Mouse (Mus musculus): ENCODE measurements around the gene Tspan31. TPM values are rescaled to one million over a fixed set of nuclear protein-coding genes. Genes with fewer than 3 reads are reported as not detected.

The Tspan31 gene
- polyA plus RNA-seq, 1 experiment from 2014 or later, result 189 TPM

- H3K4me3 ChIP-seq (ENCODE audit: low read length), result no peak overlapping the region
- H3K27ac ChIP-seq (ENCODE audit: low read length), result no peak overlapping the region
- peaks cover 16% of the 10 kb centered on the region for H3K4me1 ChIP-seq (ENCODE audit: control insufficient read depth, insufficient read depth, low read length)
- H3K27me3 ChIP-seq (replicated peaks; ENCODE audit: control insufficient read depth, insufficient read depth, low read length), result peaks cover 53% of the 10 kb centered on the region
- whole genome bisulfite sequencing, result 64% methylated on average over 6 of the region's 6 CpGs
- H3K36me3 ChIP-seq (ENCODE audit: control insufficient read depth, insufficient read depth, low read length), result no peaks in the 10 kb centered on the region
- H3K9ac ChIP-seq (ENCODE audit: low read depth, low read length), result no peak overlapping the region
- ATAC-seq, result no peak
- H3K9me3 ChIP-seq (ENCODE audit: control insufficient read depth, low read length), result no peaks in the 10 kb centered on the region
- no peak overlapping the region for H3K4me2 ChIP-seq (ENCODE audit: low read depth, low read length)
Measured at GRCm38 (mm10) chr10:127085633-127086032, 15.6 kb upstream of the Tspan31 start.

GRCm38 (mm10) chr10:127085052-127085451 is 15.0 kb upstream of the Tspan31 start:
- no peak overlapping the region for H3K4me3 ChIP-seq (ENCODE audit: low read length)
- no peak overlapping the region for H3K9ac ChIP-seq (ENCODE audit: low read depth, low read length)
- peaks cover 53% of the 10 kb centered on the region for H3K27me3 ChIP-seq (replicated peaks; ENCODE audit: control insufficient read depth, insufficient read depth, low read length)
- WGBS, result 77% methylated on average over 9 of the region's 9 CpGs
- H3K4me2 ChIP-seq (ENCODE audit: low read depth, low read length), result no peak overlapping the region
- H3K9me3 ChIP-seq (ENCODE audit: control insufficient read depth, low read length), result no peaks in the 10 kb centered on the region
- no peak overlapping the region for H3K27ac ChIP-seq (ENCODE audit: low read length)
- H3K4me1 ChIP-seq (ENCODE audit: control insufficient read depth, insufficient read depth, low read length), result peaks cover 21% of the 10 kb centered on the region
- no peaks in the 10 kb centered on the region for H3K36me3 ChIP-seq (ENCODE audit: control insufficient read depth, insufficient read depth, low read length)
- no peak for ATAC-seq

- H3K9me3 ChIP-seq (ENCODE audit: control insufficient read depth, low read length), result no peaks in the 10 kb centered on the region
- 33% methylated on average over 5 of the region's 5 CpGs for WGBS
- H3K9ac ChIP-seq (ENCODE audit: low read depth, low read length), result no peak overlapping the region
- no peak overlapping the region for H3K4me2 ChIP-seq (ENCODE audit: low read depth, low read length)
- H3K4me1 ChIP-seq (ENCODE audit: control insufficient read depth, insufficient read depth, low read length), result peaks cover 32% of the 10 kb centered on the region
- no peak overlapping the region for H3K27ac ChIP-seq (ENCODE audit: low read length)
- no peak for ATAC-seq
- no peak overlapping the region for H3K4me3 ChIP-seq (ENCODE audit: low read length)
- peaks cover 53% of the 10 kb centered on the region for H3K27me3 ChIP-seq (replicated peaks; ENCODE audit: control insufficient read depth, insufficient read depth, low read length)
- H3K36me3 ChIP-seq (ENCODE audit: control insufficient read depth, insufficient read depth, low read length), result no peaks in the 10 kb centered on the region
Measured at GRCm38 (mm10) chr10:127083915-127084306, 13.8 kb upstream of the Tspan31 start.

- Histone ChIP-seq H3K9ac (ENCODE audit: low read depth, low read length) (no peak overlapping the region), H3K27me3 (replicated peaks; ENCODE audit: control insufficient read depth, insufficient read depth, low read length) (peaks cover 56% of the 10 kb centered on the region), H3K4me3 (ENCODE audit: low read length) (no peak overlapping the region), H3K4me1 (ENCODE audit: control insufficient read depth, insufficient read depth, low read length) (peaks cover 36% of the 10 kb centered on the region), H3K4me2 (ENCODE audit: low read depth, low read length) (no peak overlapping the region), H3K9me3 (ENCODE audit: control insufficient read depth, low read length) (no peaks in the 10 kb centered on the region), H3K36me3 (ENCODE audit: control insufficient read depth, insufficient read depth, low read length) (no peaks in the 10 kb centered on the region), H3K27ac (ENCODE audit: low read length) (no peak overlapping the region)
- WGBS, result 32% methylated on average over 8 of the region's 8 CpGs
- ATAC-seq, result no peak
Measured at GRCm38 (mm10) chr10:127083292-127083914, 13.3 kb upstream of the Tspan31 start.

- WGBS, result 25% methylated on average over 8 of the region's 8 CpGs
- ATAC-seq, result peak; percentile 19; the same call in 1 of the 2 replicates
Measured at GRCm38 (mm10) chr10:127081996-127082620, 12.0 kb upstream of the Tspan31 start.

GRCm38 (mm10) chr10:127080901-127081780 is 11.1 kb upstream of the Tspan31 start:
- Histone ChIP-seq H3K27ac (ENCODE audit: low read length) (no peak overlapping the region), H3K27me3 (replicated peaks; ENCODE audit: control insufficient read depth, insufficient read depth, low read length) (peaks cover 62% of the 10 kb centered on the region), H3K9ac (ENCODE audit: low read depth, low read length) (peak overlapping the region; percentile 37), H3K4me3 (ENCODE audit: low read length) (peak overlapping the region; percentile 36), H3K9me3 (ENCODE audit: control insufficient read depth, low read length) (no peaks in the 10 kb centered on the region), H3K4me1 (ENCODE audit: control insufficient read depth, insufficient read depth, low read length) (peaks cover 40% of the 10 kb centered on the region), H3K4me2 (ENCODE audit: low read depth, low read length) (peak overlapping the region; percentile 55), H3K36me3 (ENCODE audit: control insufficient read depth, insufficient read depth, low read length) (no peaks in the 10 kb centered on the region)
- 4% methylated on average over 48 of the region's 48 CpGs for WGBS
- ATAC-seq, result no peak

More at GRCm38 (mm10) chr10:127081996-127082620, 12.0 kb upstream of the Tspan31 start:
- Histone ChIP-seq H3K27me3 (replicated peaks; ENCODE audit: control insufficient read depth, insufficient read depth, low read length) (peaks cover 60% of the 10 kb centered on the region), H3K9ac (ENCODE audit: low read depth, low read length) (0 out of 2 replicates have a peak overlapping the region, but pooled peaks have one; percentile 37), H3K4me3 (ENCODE audit: low read length) (no peak overlapping the region), H3K9me3 (ENCODE audit: control insufficient read depth, low read length) (no peaks in the 10 kb centered on the region), H3K27ac (ENCODE audit: low read length) (no peak overlapping the region), H3K4me2 (ENCODE audit: low read depth, low read length) (no peak overlapping the region), H3K4me1 (ENCODE audit: control insufficient read depth, insufficient read depth, low read length) (peaks cover 40% of the 10 kb centered on the region), H3K36me3 (ENCODE audit: control insufficient read depth, insufficient read depth, low read length) (no peaks in the 10 kb centered on the region)

- ATAC-seq, result no peak
Measured at GRCm38 (mm10) chr10:127079665-127080391, 9.8 kb upstream of the Tspan31 start.

GRCm38 (mm10) chr10:127078677-127079575 is 8.9 kb upstream of the Tspan31 start:
- Histone ChIP-seq H3K4me1 (ENCODE audit: control insufficient read depth, insufficient read depth, low read length) (peaks cover 40% of the 10 kb centered on the region), H3K9ac (ENCODE audit: low read depth, low read length) (peak overlapping the region; percentile 61), H3K27ac (ENCODE audit: low read length) (no peak overlapping the region), H3K36me3 (ENCODE audit: control insufficient read depth, insufficient read depth, low read length) (no peaks in the 10 kb centered on the region), H3K27me3 (replicated peaks; ENCODE audit: control insufficient read depth, insufficient read depth, low read length) (peaks cover 62% of the 10 kb centered on the region), H3K4me2 (ENCODE audit: low read depth, low read length) (peak overlapping the region; percentile 77), H3K4me3 (ENCODE audit: low read length) (peak overlapping the region; percentile 51), H3K9me3 (ENCODE audit: control insufficient read depth, low read length) (no peaks in the 10 kb centered on the region)
- peak; percentile 28 for ATAC-seq
- WGBS, result 1% methylated on average over 46 of the region's 49 CpGs

More at GRCm38 (mm10) chr10:127079665-127080391, 9.8 kb upstream of the Tspan31 start:
- H3K4me3 ChIP-seq (ENCODE audit: low read length), result peak overlapping the region; percentile 51
- peaks cover 67% of the 10 kb centered on the region for H3K27me3 ChIP-seq (replicated peaks; ENCODE audit: control insufficient read depth, insufficient read depth, low read length)
- H3K27ac ChIP-seq (ENCODE audit: low read length), result no peak overlapping the region
- no peaks in the 10 kb centered on the region for H3K36me3 ChIP-seq (ENCODE audit: control insufficient read depth, insufficient read depth, low read length)
- no peaks in the 10 kb centered on the region for H3K9me3 ChIP-seq (ENCODE audit: control insufficient read depth, low read length)
- H3K9ac ChIP-seq (ENCODE audit: low read depth, low read length), result peak overlapping the region; percentile 61
- H3K4me2 ChIP-seq (ENCODE audit: low read depth, low read length), result peak overlapping the region; percentile 77
- H3K4me1 ChIP-seq (ENCODE audit: control insufficient read depth, insufficient read depth, low read length), result peaks cover 40% of the 10 kb centered on the region
- 3% methylated on average over 67 of the region's 70 CpGs for WGBS
